Mouse (Mus musculus) hindlimb bud, embryonic 11.5 days (tissue): ENCODE results near the gene Cacng2.

Experiments used
- DNase-seq: peaks from one replicate; pipeline ENCODE4 v3.0.0-alpha.2; 2012; ENCODE audit warnings: low read depth, low spot score; ENCODE audit errors: extremely low spot score

The Cacng2 gene

DNA sequence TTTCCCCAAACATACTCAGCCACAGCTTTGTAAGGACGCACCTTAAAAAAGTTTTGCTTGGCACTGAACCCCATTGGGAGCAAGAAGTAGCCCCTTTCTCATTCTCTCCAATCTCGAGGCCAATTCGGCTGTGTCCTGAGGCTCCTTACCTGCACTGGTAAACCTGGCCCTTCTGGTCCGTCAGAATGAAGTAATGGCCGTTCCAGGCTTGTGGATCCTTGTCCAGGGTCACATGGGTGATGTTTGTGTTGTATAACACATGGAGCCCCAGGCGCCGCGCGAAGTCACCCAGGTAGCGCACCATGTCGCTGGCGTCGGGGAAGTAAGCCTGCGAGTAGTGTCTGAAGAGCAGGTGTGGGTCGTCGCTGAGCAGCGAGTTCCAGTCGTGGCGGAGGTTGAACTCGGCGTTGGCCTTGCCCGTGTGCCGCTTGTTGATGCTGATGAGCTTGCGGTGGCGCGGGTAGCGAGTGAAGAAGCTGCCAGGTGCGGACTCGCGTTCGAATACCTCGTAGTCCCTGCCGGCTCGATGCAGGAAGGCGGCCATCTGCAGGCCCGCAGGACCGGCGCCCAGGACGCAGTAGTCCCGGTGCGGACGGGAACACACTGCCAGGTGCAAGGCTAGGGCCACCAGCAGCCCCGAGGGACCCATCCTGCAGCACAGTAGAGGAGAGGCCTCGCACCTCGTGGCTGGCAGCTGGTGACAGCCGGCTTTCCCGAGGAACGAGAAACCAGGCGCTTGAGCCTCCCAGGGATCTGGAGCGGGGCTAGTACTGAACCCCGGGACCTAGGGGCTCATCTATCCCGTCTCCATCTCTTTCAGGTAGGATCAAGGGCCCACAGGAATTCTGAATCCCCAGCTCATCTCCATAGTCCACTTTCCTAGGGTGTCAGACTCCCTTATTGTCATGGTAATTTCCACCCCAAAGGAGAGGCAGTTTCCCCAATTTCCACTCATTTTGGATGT lies 164.1 kb downstream of the Cacng2 start:
- DNase-seq, result no peak

GRCm38 (mm10) chr15:77954362-77954761 lies 165.5 kb downstream of the Cacng2 start:
- DNase-seq, result no peak

DNA sequence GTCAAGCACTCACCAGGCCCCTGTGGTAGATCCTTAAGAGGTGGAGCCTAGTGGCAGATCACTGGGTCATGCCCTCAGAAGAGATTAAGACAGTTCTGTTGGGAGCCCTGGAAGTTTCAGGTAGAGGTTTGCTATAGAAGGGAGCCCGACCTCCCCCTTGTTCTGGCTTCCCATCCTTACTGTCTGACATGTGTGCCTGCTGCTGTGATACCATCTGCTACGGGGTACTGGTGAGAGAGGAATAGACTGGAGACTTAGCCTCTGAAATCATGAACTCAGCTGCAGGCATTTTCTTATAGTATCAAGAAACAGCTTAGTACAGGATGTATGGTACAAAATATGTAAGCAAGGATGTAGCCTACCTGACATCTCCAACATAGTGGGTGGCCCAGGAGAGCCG lies 166.9 kb downstream of the Cacng2 start:
- no peak for DNase-seq

GRCm38 (mm10) chr15:77949061-77949460 lies 170.8 kb downstream of the Cacng2 start:
- DNase-seq, result no peak

DNA sequence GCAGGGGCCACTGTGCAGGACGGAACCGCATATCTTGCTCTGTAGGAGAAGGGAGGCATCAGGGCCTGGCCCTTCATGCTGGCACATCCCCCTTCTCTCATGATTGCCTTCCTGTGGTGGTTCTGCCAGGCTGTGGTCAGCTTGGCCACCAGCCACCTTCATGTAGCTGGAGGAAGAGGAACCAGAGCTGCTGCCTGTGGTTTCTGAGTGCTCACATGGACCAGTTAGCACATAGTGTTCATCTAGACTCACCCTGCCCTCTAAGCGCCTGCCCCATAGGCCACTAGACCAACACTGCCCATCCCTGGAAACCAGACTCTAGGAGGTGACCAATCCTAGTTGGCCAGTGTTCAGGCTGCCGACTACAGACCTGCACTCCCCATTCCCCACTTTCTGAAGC lies 174.1 kb downstream of the Cacng2 start:
- no peak for DNase-seq
